Mouse (Mus musculus) liver, postnatal 0 days (tissue): ENCODE measurements at regions not wholly inside any gene's neighbourhood (a gene's known extent, or its start where the extent isn't known, plus 50 kb on each side); places are given as distances from the start of the nearest gene placed in this dataset.

ENCODE experiments used
- CTCF ChIP-seq: sonication (generic); IDR thresholded peaks from 2 replicates; pipeline ENCODE4 v1.5.1; 2016; ENCODE audit warnings: antibody characterized with exemption, low read depth
- EP300 ChIP-seq: IDR thresholded peaks from 2 replicates; pipeline ENCODE4 v1.6.1; 2016; ENCODE audit warnings: antibody characterized with exemption, low read depth, mild to moderate bottlenecking

DNA sequence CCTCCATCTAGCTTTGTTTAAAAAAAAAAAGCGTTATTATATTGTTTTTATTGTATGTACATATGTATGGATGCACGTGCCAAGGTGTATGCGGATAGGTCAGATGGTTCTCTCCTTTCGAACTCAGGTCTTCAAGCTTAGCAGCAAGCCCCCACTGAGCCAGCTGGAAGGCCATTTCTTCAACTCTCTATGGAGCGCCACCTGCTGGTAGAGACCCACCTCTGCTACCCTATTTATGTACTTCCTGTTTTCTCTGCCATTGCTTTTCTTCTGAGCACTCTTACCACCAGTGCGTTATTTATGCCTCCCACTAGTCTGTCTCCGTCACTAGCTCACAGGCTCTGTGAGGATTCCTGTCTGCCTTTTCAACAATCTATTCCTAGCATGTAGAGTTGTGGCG is 91.5 kb upstream of the Rpl38 start:
- TF ChIP-seq EP300 (no peak), CTCF (peak; percentile 61)
